Mouse (Mus musculus): Measurements from ENCODE around the gene Sigirr. TPM values are rescaled to one million over a fixed set of nuclear protein-coding genes. Genes with fewer than 3 reads are reported as not detected.

The Sigirr gene
- polyA plus RNA-seq, 1 experiment: 3.9 TPM

DNA sequence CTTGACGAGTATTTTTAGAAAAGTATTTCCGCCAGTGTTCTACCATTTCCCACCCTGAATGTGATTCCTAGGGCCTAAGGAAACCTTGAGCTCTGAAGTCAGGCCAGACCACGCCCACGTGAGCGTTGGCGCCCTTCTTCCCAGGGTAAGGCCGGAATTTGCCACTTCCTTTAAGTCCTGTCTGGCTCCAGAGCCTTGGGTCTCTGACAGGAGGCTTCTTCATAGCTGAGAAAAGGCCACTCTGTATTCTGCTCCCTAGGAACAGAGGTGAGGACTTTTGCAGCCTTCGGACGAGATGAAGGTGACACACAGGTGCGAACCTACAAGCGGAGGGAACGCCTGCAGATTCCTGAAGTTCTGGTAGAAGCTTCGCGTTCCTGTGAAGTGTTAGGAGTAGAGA is 21.9 kb upstream of the Sigirr start, which contains the start of gene Ptdss2:
Gene Ptdss2, plus strand, starts transcription at position 138 of the 400 bp plus-strand sequence.
- peaks cover 11% of the 10 kb centered on the region for H3K4me1 ChIP-seq (ENCODE audit: control insufficient read depth, insufficient read depth, low read length)
- no peaks in the 10 kb centered on the region for H3K27me3 ChIP-seq (ENCODE audit: control insufficient read depth, insufficient read depth, low read length)
- peak within 1 kb of the TSS; percentile 30 for H3K27ac ChIP-seq (ENCODE audit: control insufficient read depth, insufficient read depth, low read depth, low read length)
- H3K36me3 ChIP-seq (ENCODE audit: control insufficient read depth, insufficient read depth, low read length): no peaks in the 10 kb centered on the region
- TF ChIP-seq POLR2A (IDR thresholded peaks at IDR 0.05; ENCODE audit: control insufficient read depth, low read depth, low read length) (no peak), CTCF (IDR thresholded peaks at IDR 0.05; ENCODE audit: control insufficient read depth, insufficient read depth, insufficient replicate concordance, low read depth, low read length) (no peak)
- H3K4me3 ChIP-seq (ENCODE audit: control insufficient read depth, low read depth, low read length): peak within 1 kb of the TSS; percentile 86

DNA sequence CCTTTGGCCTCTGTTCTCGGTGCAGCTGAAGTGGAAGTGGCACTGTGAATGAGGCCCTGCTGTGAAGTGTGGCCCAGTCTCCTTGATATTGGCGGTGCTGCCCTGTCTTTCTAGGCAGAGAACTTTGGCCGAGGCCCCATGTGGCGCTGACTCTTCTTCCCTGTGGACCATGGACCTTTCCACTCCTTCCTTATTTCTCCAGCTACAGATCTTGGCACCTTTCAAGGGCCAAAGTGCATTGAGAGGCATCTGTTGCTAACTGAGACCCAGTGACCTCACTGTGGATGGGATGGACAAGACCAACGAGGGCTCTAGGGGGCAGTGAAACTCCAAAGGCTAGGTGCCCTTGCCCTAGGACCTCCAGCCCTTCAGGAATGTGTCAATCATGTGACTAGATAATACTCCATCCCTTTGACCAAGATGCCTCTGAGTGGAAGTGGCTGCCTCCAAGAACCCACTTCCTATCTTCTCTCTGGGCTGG is 20.7 kb upstream of the Sigirr start:
- H3K27me3 ChIP-seq (ENCODE audit: control insufficient read depth, insufficient read depth, low read length): no peaks in the 10 kb centered on the region
- H3K4me1 ChIP-seq (ENCODE audit: control insufficient read depth, insufficient read depth, low read length): peaks cover 11% of the 10 kb centered on the region
- H3K4me3 ChIP-seq (ENCODE audit: control insufficient read depth, low read depth, low read length): no peak overlapping the region
- TF ChIP-seq CTCF (IDR thresholded peaks at IDR 0.05; ENCODE audit: control insufficient read depth, insufficient read depth, insufficient replicate concordance, low read depth, low read length): no peak
- no peak for TF ChIP-seq POLR2A (IDR thresholded peaks at IDR 0.05; ENCODE audit: control insufficient read depth, low read depth, low read length)
- H3K27ac ChIP-seq (ENCODE audit: control insufficient read depth, insufficient read depth, low read depth, low read length): no peak overlapping the region
- no peaks in the 10 kb centered on the region for H3K36me3 ChIP-seq (ENCODE audit: control insufficient read depth, insufficient read depth, low read length)

DNA sequence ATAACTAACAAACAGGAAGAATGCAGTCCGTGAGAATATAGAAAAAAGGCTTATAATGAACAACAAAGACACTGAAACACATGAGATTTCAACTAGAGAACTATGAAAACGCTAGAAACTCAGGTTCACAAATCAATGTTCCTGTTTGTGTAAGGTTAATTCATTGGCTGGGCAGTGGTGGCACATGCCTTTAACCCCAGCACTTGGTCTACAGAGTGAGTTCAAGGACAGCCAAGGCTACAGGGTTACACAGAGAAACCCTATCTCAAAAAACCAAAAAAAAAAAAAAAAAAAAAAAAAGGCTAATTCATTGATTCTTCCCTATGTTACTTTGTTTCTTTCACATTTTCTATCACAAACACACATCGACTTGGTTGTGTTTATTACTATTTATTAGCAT is 20.2 kb upstream of the Sigirr start:
- Histone ChIP-seq H3K4me1 (ENCODE audit: control insufficient read depth, insufficient read depth, low read length) (peaks cover 11% of the 10 kb centered on the region), H3K27ac (ENCODE audit: control insufficient read depth, insufficient read depth, low read depth, low read length) (no peak overlapping the region), H3K36me3 (ENCODE audit: control insufficient read depth, insufficient read depth, low read length) (no peaks in the 10 kb centered on the region), H3K4me3 (ENCODE audit: control insufficient read depth, low read depth, low read length) (no peak overlapping the region), H3K27me3 (ENCODE audit: control insufficient read depth, insufficient read depth, low read length) (no peaks in the 10 kb centered on the region)
- TF ChIP-seq CTCF (IDR thresholded peaks at IDR 0.05; ENCODE audit: control insufficient read depth, insufficient read depth, insufficient replicate concordance, low read depth, low read length) (no peak), POLR2A (IDR thresholded peaks at IDR 0.05; ENCODE audit: control insufficient read depth, low read depth, low read length) (no peak)

DNA sequence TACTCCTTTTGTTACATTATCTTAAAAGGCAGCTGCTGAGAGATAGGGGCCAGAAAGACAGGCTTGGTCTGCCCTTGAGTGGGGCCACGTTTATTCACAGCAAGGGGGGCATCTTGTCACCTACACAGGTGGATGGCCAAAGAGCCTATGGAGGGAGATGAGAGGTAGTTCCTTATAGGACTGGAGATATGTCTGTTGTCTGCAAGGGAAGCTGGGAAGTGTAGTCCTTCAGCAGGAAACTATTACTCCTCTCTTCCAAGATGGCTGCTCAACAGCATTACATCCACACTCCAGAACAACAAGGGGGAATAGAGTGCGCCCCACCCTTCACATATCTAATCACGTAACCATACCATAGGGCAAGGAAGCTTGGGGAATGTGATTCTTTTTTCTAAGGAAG is 19.1 kb upstream of the Sigirr start:
- no peaks in the 10 kb centered on the region for H3K36me3 ChIP-seq (ENCODE audit: control insufficient read depth, insufficient read depth, low read length)
- no peaks in the 10 kb centered on the region for H3K27me3 ChIP-seq (ENCODE audit: control insufficient read depth, insufficient read depth, low read length)
- no peak overlapping the region for H3K4me3 ChIP-seq (ENCODE audit: control insufficient read depth, low read depth, low read length)
- H3K27ac ChIP-seq (ENCODE audit: control insufficient read depth, insufficient read depth, low read depth, low read length): no peak overlapping the region
- H3K4me1 ChIP-seq (ENCODE audit: control insufficient read depth, insufficient read depth, low read length): peaks cover 11% of the 10 kb centered on the region
- no peak for TF ChIP-seq CTCF (IDR thresholded peaks at IDR 0.05; ENCODE audit: control insufficient read depth, insufficient read depth, insufficient replicate concordance, low read depth, low read length)
- no peak for TF ChIP-seq POLR2A (IDR thresholded peaks at IDR 0.05; ENCODE audit: control insufficient read depth, low read depth, low read length)

DNA sequence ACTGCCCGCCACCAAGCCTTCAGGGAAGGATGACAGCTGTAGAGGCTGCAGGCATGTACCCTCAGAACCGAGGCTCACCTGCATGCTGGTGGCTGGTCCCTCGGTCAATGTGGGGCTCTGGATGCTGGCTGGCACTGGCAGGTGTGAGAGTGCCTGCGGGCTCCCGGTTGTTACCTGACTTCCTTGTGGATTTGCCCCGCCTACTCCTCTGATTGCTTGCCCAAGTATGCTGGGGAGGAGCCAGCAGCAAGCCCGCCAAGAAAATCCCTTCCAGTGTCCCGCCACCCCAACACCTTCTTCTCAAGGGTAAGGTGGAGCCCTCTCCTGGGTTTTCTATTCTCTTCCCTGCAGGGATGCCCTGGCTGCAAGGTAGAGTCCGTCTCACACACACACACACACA is 17.3 kb upstream of the Sigirr start, which contains the start of gene Ano9:
Gene Ano9, minus strand, starts transcription at position 171 of the 400 bp plus-strand sequence.
- Histone ChIP-seq H3K27ac (ENCODE audit: control insufficient read depth, insufficient read depth, low read depth, low read length) (no peak within 1 kb of the TSS), H3K4me3 (ENCODE audit: control insufficient read depth, low read depth, low read length) (no peak within 1 kb of the TSS)

DNA sequence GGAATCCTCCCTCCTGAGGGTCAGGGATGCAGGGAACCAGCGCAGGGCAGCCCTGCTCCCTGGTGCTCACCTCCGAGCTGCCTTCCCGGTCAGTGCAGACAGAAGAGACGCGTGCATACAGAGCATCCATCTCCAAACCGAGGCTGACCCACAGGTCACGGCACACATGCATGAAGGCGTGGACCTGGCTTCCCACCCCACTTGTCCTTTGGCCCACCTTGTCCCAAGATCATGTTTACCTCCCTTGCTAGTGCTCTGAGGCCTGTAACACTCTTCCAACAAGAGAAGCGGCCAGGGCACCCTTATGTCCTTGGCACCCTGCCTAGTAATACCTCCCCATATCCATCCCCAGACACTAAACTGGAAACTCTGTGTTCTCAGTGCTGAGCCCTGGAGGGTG is 15.5 kb upstream of the Sigirr start:
- TF ChIP-seq POLR2A (IDR thresholded peaks at IDR 0.05; ENCODE audit: control insufficient read depth, low read depth, low read length): no peak
- no peak for TF ChIP-seq CTCF (IDR thresholded peaks at IDR 0.05; ENCODE audit: control insufficient read depth, insufficient read depth, insufficient replicate concordance, low read depth, low read length)
- no peak overlapping the region for H3K4me3 ChIP-seq (ENCODE audit: control insufficient read depth, low read depth, low read length)
- H3K4me1 ChIP-seq (ENCODE audit: control insufficient read depth, insufficient read depth, low read length): no peaks in the 10 kb centered on the region
- H3K36me3 ChIP-seq (ENCODE audit: control insufficient read depth, insufficient read depth, low read length): no peaks in the 10 kb centered on the region
- no peaks in the 10 kb centered on the region for H3K27me3 ChIP-seq (ENCODE audit: control insufficient read depth, insufficient read depth, low read length)
- no peak overlapping the region for H3K27ac ChIP-seq (ENCODE audit: control insufficient read depth, insufficient read depth, low read depth, low read length)

More for the DNA sequence above, 17.3 kb upstream of the Sigirr start, which contains the start of gene Ano9:
- peaks cover 3% of the 10 kb centered on the region for H3K4me1 ChIP-seq (ENCODE audit: control insufficient read depth, insufficient read depth, low read length)
- H3K27me3 ChIP-seq (ENCODE audit: control insufficient read depth, insufficient read depth, low read length): no peaks in the 10 kb centered on the region
- TF ChIP-seq POLR2A (IDR thresholded peaks at IDR 0.05; ENCODE audit: control insufficient read depth, low read depth, low read length) (no peak), CTCF (IDR thresholded peaks at IDR 0.05; ENCODE audit: control insufficient read depth, insufficient read depth, insufficient replicate concordance, low read depth, low read length) (no peak)
- H3K36me3 ChIP-seq (ENCODE audit: control insufficient read depth, insufficient read depth, low read length): no peaks in the 10 kb centered on the region

DNA sequence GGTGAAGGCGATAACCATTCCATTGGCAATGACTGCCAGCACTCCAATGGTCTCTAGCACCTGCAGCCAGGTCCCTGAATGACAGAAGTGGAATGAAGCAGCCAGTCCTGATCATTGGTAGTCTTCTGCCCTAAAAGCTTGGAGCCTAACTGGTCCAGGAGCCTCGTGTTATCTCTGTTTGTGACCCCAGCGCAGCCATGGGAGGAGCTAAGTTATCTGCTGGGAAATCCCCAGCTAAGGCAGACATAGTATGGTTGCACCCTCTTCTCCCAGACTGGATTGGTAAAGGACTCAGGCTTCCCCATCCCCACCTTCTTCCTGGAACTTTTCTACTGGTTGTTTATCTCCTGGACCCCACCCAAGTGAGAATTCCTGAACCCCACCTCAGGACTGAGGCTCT is 2.8 kb upstream of the Sigirr start:
- TF ChIP-seq POLR2A (IDR thresholded peaks at IDR 0.05; ENCODE audit: control insufficient read depth, low read depth, low read length) (no peak), CTCF (IDR thresholded peaks at IDR 0.05; ENCODE audit: control insufficient read depth, insufficient read depth, insufficient replicate concordance, low read depth, low read length) (no peak)
- Histone ChIP-seq H3K27me3 (ENCODE audit: control insufficient read depth, insufficient read depth, low read length) (no peaks in the 10 kb centered on the region), H3K36me3 (ENCODE audit: control insufficient read depth, insufficient read depth, low read length) (no peaks in the 10 kb centered on the region), H3K27ac (ENCODE audit: control insufficient read depth, insufficient read depth, low read depth, low read length) (no peak overlapping the region), H3K4me1 (ENCODE audit: control insufficient read depth, insufficient read depth, low read length) (peaks cover 9% of the 10 kb centered on the region), H3K4me3 (ENCODE audit: control insufficient read depth, low read depth, low read length) (no peak overlapping the region)

All from testis, adult 2 months (tissue).